Mouse (Mus musculus) testis, postnatal 14 days (tissue): ENCODE measurements around the gene Glud1.
A peak's percentile ranks its signal among the peaks of the same experiment; 100 is the strongest.
"Not testable (repeated sequence)": the region's sequence is repeated elsewhere in the genome, so short reads cannot be mapped to it uniquely, and the experiment has no call there.

Source experiments
- DNase-seq: peaks from one replicate; pipeline ENCODE4 v3.0.0; 2021; ENCODE audit warnings: low spot score

Gene Glud1

DNA sequence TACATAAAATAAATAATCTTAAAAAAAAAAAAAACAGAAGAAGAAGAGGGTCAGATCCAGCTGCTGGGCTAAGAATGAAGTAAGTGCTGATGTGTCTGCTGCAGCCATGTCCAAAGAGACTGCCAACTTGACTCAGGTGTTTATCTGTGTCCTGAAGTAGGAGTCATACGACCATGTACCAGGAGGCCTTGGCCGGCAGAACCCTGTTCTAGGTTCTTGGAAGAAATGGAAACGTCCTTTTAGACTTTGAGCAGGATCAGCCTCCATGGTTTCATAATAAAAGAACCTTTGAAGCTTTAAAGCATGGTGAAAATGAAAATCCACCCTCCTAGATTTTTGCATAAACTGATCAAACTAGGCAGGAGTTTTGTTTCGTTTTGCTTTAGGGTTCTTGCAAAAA lies 43.9 kb downstream of the Glud1 start:
- DNase-seq, result no peak

DNA sequence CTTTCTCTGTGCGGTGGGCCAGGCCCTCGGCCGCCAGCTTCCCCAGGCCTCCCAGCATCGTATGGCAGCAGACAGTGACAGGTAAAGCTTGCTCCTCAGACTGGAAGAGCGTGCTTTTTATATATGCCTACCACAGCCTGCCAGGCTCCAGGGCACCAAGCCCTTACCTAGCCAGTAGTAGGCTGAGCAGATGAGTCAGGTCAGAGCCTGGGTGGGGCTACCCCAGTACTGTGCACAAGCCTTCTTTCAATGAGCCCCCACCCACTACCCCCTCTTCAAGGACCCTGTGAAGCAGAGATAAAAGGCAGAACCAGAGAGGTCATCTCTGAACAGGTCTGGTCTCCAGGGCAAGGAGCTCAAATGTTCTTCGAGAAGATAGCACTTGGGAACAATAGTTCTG lies 44.8 kb downstream of the Glud1 start, which contains the start of gene Fam25c:
Fam25c (minus strand) TSS at position 133 of the 400 bp plus-strand sequence.
- DNase-seq, result no peak

DNA sequence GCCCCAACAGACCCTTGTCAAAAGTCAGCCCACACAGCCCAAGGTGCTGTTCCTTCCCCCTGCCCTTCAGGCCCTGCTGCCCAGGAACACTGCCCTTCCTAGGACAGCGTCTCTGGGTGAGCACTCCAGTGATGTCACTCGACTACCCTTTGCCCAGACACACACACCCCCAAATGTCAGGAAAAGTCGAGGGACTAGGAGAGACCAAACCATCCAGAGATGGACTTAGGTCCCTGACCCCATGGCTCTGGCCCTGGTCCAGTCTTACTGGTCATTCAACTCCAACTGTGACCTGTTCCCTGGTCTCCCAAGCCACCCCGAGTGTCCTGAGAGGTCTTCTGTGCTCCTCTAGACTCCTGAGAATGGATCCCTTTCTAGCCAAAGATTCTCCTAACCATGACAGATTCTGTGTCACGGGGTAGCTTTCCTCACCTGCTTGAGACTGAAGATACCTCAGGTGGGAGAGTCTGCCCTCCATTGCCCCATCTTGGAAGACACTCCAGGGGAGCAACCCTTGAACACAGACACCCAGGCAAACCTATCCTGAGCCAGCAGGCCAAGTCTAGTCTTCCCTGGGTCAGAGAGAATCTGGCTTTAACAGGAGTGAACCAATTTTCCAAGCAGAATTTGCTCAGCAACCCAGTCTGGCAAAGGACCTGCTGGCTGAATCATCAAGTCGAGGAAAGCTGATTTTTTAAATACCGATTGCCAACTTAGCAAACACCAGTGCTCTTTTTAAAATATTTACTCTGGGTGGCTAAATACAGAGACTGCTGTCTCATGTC lies 47.3 kb downstream of the Glud1 start:
- DNase-seq, result no peak

DNA sequence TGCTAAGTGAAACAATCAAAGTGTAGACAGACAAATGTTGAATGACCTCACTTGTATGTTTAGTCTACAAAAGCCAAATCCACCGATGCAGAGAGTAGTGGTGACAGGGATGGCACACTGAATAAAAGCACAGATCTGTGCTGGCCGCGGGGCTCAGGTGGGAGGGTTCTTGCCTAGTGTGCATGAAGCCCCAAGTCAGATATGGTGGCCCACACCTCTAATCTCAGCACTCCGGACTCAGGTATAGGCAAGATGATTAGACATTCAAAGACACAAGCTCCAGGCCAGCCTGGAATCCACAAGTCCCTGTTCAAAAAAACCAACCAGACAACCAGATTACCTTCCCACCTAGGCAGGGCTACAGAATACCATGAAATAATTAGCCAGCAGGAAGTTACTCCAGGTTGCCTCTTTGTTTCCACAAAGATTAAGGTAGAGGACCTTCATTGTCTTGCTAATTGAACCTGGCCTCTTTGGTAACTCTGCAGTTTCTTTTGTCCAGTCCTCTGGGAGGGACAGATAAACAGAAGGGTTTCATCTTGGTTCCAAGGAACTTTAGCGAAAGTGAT lies 49.2 kb downstream of the Glud1 start:
- DNase-seq, result no peak

DNA sequence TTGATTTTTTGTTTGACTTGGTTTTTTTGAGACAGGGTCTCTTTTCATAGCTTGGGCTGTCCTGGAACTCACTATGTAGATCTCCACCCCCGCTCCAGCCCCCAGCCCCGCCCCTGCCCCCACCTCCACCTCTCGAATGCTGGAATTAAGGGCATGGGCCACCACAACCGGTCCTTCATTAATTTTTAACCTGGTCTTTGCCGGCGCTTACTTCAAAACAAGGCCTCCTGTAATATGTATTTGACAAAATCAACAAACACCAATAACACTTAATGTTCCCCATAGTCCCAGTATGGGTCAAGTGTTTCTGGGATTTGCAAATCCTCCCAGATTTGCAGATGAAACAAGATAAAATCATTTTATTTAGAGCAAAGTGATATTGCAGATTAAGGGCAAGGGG lies 49.7 kb downstream of the Glud1 start:
- DNase-seq, result no peak

DNA sequence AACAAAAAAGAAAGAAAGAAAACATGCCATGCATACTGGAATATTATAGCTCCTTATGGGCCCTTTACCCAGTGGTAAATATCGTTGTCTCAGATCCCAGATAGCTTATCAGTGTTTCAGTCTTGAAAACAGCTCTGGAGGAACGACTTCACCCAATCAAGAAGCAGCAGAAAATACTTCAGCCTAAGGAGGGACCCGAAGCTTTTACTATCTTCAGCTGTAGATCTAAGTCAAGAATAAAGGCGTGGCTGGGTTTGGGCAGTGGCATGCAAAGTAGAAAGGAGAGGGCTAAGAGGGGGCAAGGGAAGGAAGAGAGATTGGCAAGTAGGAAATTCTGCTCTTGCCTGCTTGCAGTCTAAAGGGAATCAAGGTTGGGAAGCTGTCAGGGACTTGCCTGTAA lies 51.6 kb downstream of the Glud1 start:
- no peak for DNase-seq

DNA sequence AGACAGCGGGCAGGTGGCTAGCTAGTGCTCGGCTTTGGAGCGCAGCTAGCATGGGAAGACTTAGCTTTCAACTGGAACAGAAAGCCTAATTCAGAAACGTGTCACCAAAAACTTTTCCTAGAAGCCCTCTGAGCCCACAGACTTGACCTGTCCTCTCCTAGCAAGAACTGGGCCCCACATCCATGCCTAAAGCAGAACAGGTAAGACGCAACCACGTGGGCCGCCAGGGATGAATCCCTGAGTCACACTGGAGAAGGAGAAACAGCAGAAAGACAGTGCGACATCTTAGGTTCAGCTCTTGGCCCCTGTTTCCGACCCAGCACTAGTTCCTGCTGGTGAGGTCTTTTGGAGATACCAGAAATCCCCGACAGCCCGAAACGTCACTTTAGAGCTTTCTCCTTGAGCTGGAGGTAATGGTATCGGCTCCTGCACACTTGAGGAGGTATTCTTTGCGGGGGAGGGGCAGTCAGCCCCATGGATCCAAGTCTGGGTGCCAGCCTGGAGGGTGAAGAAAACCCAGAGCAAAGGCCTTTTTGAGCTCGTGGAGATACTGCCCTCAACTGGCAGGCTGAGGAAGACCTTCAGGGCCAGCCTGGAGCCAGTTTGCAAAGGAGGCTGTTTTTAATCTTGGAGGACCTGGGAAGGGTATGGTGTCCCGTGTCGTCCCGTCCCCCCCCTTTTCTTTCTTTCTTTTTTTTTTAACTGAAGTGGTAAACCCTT lies 52.4 kb downstream of the Glud1 start:
- peak; percentile 26 for DNase-seq

DNA sequence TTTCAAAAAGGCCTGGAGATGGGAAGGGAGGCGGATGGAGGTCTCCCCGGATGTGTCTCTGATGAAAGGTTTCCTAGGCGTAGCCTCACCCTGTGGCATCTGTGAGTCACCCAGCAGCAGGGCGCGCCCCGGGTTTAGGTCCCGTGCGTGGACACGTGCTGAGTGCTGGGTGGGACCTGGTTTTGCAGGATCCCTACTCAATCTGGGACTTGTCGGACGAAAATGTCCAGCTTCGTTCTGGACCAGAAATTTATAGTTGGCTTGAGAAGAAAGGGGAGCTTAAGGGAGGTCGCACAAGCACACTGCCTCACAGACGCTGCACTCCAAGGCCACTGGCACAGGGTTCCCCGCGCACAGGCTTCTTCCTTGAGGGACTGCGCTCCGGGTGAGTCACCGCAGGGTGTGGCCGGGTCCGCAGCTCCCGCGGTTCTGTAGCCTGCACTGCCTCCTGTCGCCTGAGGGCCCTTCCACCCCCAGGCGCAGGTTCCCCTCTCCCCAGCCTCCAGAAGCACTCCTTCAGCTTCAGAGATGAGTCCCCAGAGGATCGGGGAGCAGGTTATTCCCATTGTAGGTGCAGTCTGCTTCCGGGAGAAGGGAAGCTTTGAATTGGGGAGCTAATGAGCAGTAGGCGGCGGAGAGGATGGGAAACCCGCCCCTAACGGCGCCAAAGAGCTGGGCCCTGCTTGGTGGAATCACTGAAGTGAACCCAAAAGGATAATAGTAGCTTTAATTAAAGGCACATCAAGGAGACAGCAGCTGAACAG lies 53.1 kb downstream of the Glud1 start:
- peak; percentile 42 for DNase-seq

DNA sequence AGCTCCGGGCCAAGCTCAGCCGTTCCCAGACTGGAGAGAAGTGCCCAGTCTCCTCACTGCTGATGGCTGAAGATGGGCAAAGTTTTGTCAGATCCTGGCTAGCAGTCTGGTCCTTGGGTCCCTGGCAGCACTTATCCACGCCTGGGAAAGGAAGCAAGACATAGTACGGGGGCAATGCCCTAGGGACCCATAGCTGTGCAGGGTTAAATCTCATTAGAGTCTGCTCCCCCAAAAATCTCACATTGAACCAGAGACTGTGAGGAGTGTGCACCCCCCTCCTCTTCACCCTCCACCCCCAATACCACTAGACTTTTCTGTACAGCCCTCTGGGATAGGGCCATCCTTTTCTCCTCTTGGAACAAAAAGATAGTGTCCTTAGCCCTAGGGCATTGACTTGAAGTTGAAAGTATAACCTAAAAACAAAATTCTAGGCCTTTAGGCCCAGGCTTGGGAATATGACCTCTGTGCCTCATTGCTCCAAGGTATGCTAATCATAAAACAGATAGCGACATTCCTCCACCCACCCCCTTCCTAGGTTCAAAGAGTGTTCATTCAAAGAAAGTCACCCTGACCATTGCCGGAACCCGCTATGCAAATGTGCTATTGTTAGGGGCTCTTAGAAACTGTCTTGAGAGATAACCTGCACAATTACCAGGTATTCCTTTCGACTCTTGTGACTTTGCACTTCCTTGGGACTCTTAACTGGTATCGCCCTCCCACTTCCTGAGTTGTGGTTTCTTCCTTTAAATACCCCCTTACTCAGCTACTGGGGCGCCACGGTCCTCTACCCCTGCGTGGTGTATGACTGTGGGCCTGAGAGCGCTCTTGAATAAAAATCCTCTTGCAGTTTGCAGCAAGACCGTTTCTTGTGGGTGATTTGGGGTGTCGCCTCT lies 54.0 kb downstream of the Glud1 start:
- DNase-seq, result not testable (repeated sequence)

DNA sequence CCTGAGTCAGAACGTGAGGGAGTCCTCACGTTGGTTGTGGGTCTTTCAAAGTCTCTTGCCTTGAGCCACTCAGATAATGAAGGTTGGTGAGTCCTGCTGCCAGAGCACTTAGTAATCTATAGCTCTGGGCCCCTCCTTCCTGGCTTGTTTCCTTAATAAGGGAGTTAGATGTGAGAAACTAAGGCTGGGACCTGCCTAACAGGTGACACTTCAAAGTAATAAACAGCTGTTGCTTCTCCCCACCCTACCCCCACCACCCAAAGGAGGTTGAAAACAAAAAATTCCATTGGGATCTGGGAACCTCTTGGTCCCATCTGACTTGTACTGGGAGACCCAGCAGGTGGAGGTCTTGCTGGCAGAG lies 54.6 kb downstream of the Glud1 start:
- no peak for DNase-seq

DNA sequence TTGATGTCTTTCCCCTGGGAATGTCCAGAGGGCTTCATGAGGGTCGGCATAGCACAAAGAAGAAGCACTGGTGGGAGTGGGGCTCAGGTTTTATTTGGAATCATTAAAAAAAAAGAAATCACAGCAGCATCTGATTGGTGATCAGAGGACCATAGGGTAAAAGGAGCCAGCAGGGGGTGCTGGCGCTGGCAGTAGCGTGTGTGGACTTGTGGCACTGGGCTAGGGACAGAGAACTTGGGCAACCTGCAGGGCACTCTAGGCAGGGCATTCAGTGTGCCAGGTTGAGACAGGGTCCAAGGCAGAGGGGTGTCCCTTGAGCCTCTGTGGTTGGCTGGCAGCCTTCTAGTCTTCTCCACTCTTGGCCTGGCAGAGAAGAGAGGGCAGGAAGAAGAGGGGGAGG lies 59.7 kb downstream of the Glud1 start:
- no peak for DNase-seq

DNA sequence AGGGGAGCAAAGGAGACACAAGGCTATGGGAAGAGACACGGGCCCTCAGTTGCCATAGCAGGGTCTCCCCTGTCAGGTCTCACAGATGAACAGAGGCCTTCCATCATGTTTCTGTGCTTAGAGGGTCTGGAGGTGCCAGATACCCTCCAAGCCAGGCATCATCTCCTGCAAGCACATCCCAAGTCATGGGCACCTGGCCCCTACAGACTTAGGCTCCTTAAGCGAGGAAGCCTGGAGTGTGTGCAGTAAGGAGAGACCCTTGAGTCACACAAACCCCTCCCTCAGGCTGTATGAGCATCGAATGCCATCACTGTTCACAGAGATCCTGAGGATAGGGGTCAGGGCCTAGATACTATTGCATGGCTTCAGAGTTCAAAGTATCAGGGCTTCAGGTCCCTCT lies 60.4 kb downstream of the Glud1 start:
- no peak for DNase-seq

DNA sequence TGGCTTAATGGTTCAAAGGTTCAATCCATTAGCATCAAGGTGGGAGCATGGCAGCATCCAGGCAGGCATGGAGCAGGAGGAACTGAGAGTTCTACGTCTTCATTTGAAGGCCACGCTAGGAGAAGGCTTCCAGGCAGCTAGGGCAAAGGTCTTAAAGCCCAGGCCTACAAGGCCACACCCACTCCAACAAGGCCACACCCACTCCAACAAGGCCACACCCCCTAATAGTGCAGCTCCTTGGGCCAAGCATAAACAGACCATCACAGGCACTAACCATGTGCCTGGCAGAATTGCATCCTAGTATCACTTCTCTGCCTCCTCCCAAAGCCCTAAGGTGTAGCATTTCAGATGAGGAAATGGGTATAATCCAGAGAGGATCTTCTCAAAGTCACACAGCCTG lies 61.2 kb downstream of the Glud1 start:
- no peak for DNase-seq

DNA sequence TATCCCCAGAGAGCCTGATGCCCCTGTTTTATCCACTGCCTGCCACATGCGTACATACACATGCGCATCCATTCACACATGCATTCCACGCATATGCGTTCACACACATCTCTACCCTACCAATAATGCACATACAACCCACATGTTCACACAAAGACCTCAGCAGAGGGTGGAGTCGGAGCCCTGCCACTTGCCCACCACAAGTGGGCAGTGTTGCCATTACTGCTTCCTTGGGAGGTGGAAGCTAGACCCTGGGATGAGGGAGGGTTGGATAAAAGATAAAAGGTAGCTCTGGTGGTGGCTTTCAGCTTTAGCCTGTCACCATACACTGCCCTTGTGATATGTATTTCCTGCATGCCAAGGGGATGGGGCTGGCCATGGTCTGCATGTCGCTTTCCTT lies 62.1 kb downstream of the Glud1 start:
- peak; percentile 27 for DNase-seq

DNA sequence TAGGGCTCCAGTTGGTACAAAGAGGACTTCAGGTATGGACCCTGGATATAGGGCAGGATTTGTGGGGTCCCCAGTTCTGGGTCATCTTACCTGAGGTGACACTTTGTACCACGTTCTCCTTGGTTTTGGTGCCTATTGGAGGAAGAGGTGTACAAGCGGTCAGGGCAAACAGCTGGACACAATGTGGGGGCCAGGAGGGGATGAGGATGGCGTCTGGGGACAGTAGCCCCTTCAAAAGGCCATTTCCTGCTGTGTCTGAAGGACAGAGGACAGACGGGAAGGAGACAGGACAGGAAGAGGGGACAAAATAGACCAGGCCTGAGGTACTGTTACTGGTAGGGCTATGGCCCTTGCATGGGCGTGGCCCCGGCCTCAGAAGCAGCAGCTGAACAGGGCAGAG lies 63.1 kb downstream of the Glud1 start:
- DNase-seq, result no peak

DNA sequence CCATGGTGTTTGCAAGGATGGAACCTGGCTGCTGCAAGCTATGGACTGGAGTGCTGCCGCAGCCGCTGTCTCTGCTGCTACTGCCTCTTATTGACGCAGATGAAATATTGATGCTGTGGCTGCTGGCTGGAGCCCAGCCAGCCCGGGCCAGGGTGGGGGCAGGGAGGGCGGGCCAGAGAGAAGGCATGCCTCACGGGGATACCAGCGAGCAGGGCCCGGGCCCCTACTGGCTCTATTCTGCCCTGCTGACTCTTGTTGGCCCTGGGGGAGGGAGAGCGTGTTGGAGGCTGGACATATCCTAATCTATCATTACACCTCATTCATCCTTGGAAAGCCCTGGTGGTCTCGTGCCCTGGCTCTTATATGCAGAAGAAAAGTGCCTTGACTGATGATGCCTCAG lies 64.0 kb downstream of the Glud1 start, which contains the start of gene Sncg:
Sncg (minus strand) TSS at position 213 of the 400 bp plus-strand sequence.
- no peak for DNase-seq

DNA sequence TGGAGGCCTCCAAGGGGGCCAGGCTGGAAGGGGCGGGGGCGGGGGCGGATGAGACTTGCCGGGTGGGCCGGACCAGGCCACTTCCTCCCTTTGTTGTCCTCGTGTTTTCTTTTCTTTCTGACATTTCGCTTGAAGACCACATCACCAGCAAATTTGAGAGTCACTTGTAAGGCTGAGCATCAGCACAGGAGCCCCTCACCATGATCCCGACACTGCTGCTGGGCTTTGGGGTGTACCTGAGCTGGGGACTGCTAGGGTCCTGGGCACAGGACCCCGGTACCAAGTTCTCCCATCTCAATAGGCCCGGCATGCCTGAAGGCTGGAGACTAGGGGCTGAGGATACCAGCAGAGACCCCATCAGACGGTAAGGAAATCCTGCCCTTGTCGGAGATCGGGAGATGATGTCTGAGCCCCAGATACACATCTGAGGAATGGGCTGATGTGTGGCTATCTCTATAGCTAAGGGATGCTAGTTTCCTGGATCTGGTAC lies 64.9 kb downstream of the Glud1 start, which contains the start of gene Mmrn2:
Mmrn2 (plus strand) TSS at position 51 of the 490 bp plus-strand sequence.
- DNase-seq, result no peak

DNA sequence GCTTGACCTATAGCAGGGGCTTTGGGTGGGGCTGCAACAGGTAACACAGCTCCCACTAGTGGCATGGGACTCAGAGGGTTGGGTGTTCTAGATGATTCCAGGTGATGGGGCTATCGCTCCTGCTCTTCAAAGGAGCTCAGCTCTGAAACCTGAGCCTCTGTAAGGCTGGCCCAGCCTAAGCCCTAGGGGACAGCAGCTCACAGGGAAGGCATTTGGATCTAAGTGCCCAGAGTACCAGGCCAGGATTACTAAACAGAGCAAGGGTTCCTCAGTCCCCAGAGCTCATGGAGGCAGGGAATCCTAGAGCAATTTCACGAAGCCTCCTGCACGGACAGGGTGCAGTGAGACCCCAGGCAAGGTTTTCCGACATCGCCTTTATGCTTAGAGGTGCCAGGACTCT lies 65.4 kb downstream of the Glud1 start:
- DNase-seq, result no peak

DNA sequence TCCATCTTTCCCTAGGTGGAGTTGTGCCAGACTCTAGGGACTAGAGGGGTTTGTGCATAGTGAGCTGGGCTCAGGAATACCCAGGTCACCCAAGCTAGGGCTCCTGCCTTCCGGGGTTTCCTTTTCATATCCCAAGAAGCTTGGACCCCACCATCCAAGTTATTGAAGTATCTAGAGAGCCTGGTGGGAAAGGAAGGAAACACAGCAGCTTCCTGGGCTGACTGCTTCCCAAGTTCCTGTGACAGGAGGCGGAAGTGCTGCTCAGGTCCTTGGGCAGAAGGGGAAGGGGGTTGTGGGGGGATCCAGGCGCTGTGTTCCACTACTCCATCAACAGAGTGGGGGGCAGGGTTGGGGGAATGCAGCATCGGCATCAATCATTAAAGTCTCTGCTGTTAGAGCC lies 66.6 kb downstream of the Glud1 start:
- DNase-seq, result no peak

DNA sequence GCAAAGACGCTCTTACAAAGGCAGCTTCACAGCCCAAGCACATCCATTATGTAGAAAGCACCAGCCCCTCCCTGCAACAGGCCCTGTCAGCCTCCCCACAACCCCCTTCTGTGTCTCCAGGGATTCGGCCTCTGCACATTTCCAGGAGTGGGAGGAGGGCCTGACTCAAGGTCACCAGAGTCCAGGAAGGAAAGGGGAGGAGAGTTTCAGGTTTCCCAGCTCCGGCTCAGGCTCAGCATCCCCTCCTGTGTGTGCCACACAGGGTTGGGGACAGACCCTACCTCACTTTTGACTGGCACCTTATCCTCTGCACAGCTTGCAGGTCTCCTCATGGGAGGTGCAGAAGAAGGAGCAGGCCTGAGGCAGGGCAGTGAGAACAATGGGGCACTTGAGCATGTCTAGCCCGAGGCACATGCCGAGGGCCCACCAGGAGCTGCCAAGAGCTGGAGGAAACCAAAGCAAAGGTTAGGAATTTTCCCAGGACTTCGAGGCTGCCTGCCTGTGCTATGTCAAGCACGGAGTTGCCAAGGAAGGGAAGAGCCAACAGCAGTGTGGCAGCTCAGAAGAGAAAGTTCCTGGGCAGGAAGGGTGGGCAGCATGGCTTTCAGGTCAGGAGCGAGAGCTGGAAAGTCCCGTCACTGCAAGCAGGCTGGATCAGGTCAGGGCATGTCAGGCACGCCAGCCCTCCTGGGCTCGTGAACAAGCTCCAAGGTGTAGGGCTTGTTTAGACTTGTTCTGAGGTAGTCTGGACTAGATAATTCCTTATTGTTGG lies 68.2 kb downstream of the Glud1 start:
- DNase-seq, result no peak
